Mouse (Mus musculus): ENCODE measurements around the gene Trrap. TPM values are rescaled to one million over a fixed set of nuclear protein-coding genes. Genes with fewer than 3 reads are reported as not detected.

The Trrap gene
- polyA plus RNA-seq, 1 experiment from 2014 or later: 76.8 TPM

Small RNAs within 50 kb of the gene (microRNA-seq; reads per million reads assigned to microRNA genes)
- not detected for gene Mir7039

Other genes starting within 250 kb of the Trrap start
- gene Nptx2, start 221.8 kb upstream of the Trrap start, polyA plus RNA-seq (2016; fragmentation: Nextera tagmentation; extraction: Ambion mirVana): 1.1 and 1.6 TPM in 2 replicates
- 1.9 and 2.4 TPM in 2 replicates for gene Tmem130, start 5.9 kb upstream of the Trrap start, polyA plus RNA-seq (2016; fragmentation: Nextera tagmentation; extraction: Ambion mirVana)
- 15.5 and 16.1 TPM in 2 replicates for gene Smurf1, start 198.1 kb downstream of the Trrap start, polyA plus RNA-seq (2016; fragmentation: Nextera tagmentation; extraction: Ambion mirVana)